In genomic region chr10:127076082-127076481, GRCm38 (mm10) we compare ENCODE assay signal across 9 mouse cellular contexts. TPM values are rescaled to one million over a fixed set of nuclear protein-coding genes. Genes with fewer than 3 reads are reported as not detected.
DNase-seq lines count a peak whose midpoint lies in the region; ATAC-seq and TF ChIP-seq lines count a peak whose summit lies in the region.
"Had no signal": no experiment of that assay in that cellular context is flagged by ENCODE, and none has a peak within 500 bp of the region (broad histone marks: within the 10 kb centered on the region; RNA-seq: fewer than 3 reads in every experiment).

No protein-coding gene starts in this region.

- H3K27ac ChIP-seq in heart, embryonic 16.5 days (ENCODE audit: low read length) = no peak overlapping the region
- H3K27ac ChIP-seq in spleen, adult 2 months (ENCODE audit: insufficient read depth, low read length) = peak overlapping the region; percentile 84; the same call in 1 of the 2 replicates

- H3K27me3 ChIP-seq in heart, embryonic 16.5 days (ENCODE audit: control insufficient read depth, insufficient read depth, low read length) = peaks cover 56% of the 10 kb centered on the region
- no peaks in the 10 kb centered on the region for H3K27me3 ChIP-seq in spleen, adult 2 months (ENCODE audit: control insufficient read depth, insufficient read depth, low read length)

- peaks cover 13% of the 10 kb centered on the region for H3K4me1 ChIP-seq in heart, embryonic 16.5 days (ENCODE audit: control insufficient read depth, insufficient read depth, low read length)
- peaks cover 4% of the 10 kb centered on the region for H3K4me1 ChIP-seq in spleen, adult 2 months (ENCODE audit: control insufficient read depth, insufficient read depth, insufficient read length)

- TF ChIP-seq CTCF in spleen, adult 2 months (IDR thresholded peaks at IDR 0.05; ENCODE audit: extremely low read depth, insufficient read depth, insufficient read length, insufficient replicate concordance) = no peak

- no peak for TF ChIP-seq POLR2A in spleen, adult 2 months (IDR thresholded peaks at IDR 0.05; ENCODE audit: low read depth, low read length)

- no peak overlapping the region for H3K4me3 ChIP-seq in heart, embryonic 16.5 days (ENCODE audit: low read length)
- peak overlapping the region; percentile 81; the same call in 1 of the 2 replicates for H3K4me3 ChIP-seq in spleen, adult 2 months (ENCODE audit: extremely low read depth, insufficient read depth, insufficient read length)

- WGBS in heart, embryonic 16.5 days = 23% methylated on average over 4 of the region's 4 CpGs
- 11% methylated on average over 4 of the region's 4 CpGs for WGBS in spleen, adult 2 months

- H3K9me3 ChIP-seq in heart, embryonic 16.5 days (replicated peaks; ENCODE audit: control insufficient read depth, low read length) = no peaks in the 10 kb centered on the region

- H3K4me2 ChIP-seq in heart, embryonic 16.5 days (ENCODE audit: low read depth, low read length) = peak overlapping the region; percentile 3; the same call in 1 of the 2 replicates
- H3K4me2 ChIP-seq: lung, embryonic 14.5 days had no signal

- no peak for DNase-seq in heart, postnatal 25 days (ENCODE audit: low spot score)
- peak; percentile 68 to 72 for DNase-seq in spleen, adult 2 months (ENCODE audit: low read depth in 1 of 2, low spot score in 2 of 2)
- DNase-seq in spleen, adult 12 weeks (ENCODE audit: low spot score) = no peak
- DNase-seq in thymus, postnatal 4 days = peak; percentile 74
- DNase-seq in testis, postnatal 10 days (ENCODE audit: low spot score) = no peak
- DNase-seq in cerebellum, postnatal 25 days = no peak
- DNase-seq: lung, embryonic 14.5 days had no signal

- ATAC-seq in heart, embryonic 16.5 days (replicated peaks; ENCODE audit: extremely low read depth, insufficient read depth, low FRiP score) = no peak
- ATAC-seq in megakaryocyte, adult 5-6 weeks (ENCODE audit: poor library complexity, severe bottlenecking) = peak; percentile 84

- H3K9ac ChIP-seq in heart, embryonic 16.5 days (ENCODE audit: low read length) = no peak overlapping the region
- H3K9ac ChIP-seq: lung, embryonic 14.5 days had no signal

- no peaks in the 10 kb centered on the region for H3K36me3 ChIP-seq in heart, embryonic 16.5 days (ENCODE audit: control insufficient read depth, insufficient read depth)
- peaks cover 13% of the 10 kb centered on the region for H3K36me3 ChIP-seq in spleen, adult 2 months (ENCODE audit: control insufficient read depth, insufficient read depth, low read length)

- intact Hi-C loops in heart, postnatal 25 days (cut with DNase I) = no loop called here

RNA-seq across cellular contexts. Expression of gene Agap2, which starts 1.0 kb away (rescaled TPM):
- 0.32 and 0.42 TPM in 2 replicates for polyA plus RNA-seq in heart, embryonic 16.5 days (2015; fragmentation: Nextera tagmentation; extraction: Ambion mirVana)
- total RNA-seq in heart, postnatal 25 days (2021) = 1 to 10 TPM; 5.9 to 7.3 TPM
- 45.6 and 60.9 TPM in 2 replicates for polyA plus RNA-seq in spleen, adult 2 months (2012; rRNA removed)
- 4.1 and 8.3 TPM in 2 replicates for total RNA-seq in megakaryocyte, adult 5-6 weeks (2015)
- total RNA-seq in megakaryocyte, adult 5-6 weeks (2017) = 32.5 and 35.4 TPM in 2 replicates

RNA-seq across cellular contexts. Expression of gene Tspan31, which starts 6.0 kb away (rescaled TPM):
- polyA plus RNA-seq in heart, embryonic 16.5 days (2015; fragmentation: Nextera tagmentation; extraction: Ambion mirVana) = 110 and 112 TPM in 2 replicates
- 10 to 100 TPM; 43.4 to 47.4 TPM for total RNA-seq in heart, postnatal 25 days (2021)
- 29.9 and 32.4 TPM in 2 replicates for polyA plus RNA-seq in spleen, adult 2 months (2012; rRNA removed)
- 70.0 and 82.5 TPM in 2 replicates for total RNA-seq in megakaryocyte, adult 5-6 weeks (2015)
- total RNA-seq in megakaryocyte, adult 5-6 weeks (2017) = 61.6 and 62.5 TPM in 2 replicates

RNA-seq across cellular contexts. Expression of gene Cdk4, which starts 12.7 kb away (rescaled TPM):
- polyA plus RNA-seq in heart, embryonic 16.5 days (2015; fragmentation: Nextera tagmentation; extraction: Ambion mirVana) = 834 and 885 TPM in 2 replicates
- 10 to 100 TPM; 76.1 to 83.3 TPM for total RNA-seq in heart, postnatal 25 days (2021)
- 106 and 140 TPM in 2 replicates for polyA plus RNA-seq in spleen, adult 2 months (2012; rRNA removed)
- total RNA-seq in megakaryocyte, adult 5-6 weeks (2015) = 276 and 285 TPM in 2 replicates
- total RNA-seq in megakaryocyte, adult 5-6 weeks (2017) = 174 and 258 TPM in 2 replicates

RNA-seq across cellular contexts. Expression of gene March9, which starts 16.1 kb away (rescaled TPM):
- polyA plus RNA-seq in heart, embryonic 16.5 days (2015; fragmentation: Nextera tagmentation; extraction: Ambion mirVana) = 0.12 and 0.32 TPM in 2 replicates
- total RNA-seq in heart, postnatal 25 days (2021) = 1 to 10 TPM; 2.3 to 2.5 TPM
- 3.1 and 4.1 TPM in 2 replicates for polyA plus RNA-seq in spleen, adult 2 months (2012; rRNA removed)
- 0.04 TPM in 1 of 2 replicates, not detected in the other for total RNA-seq in megakaryocyte, adult 5-6 weeks (2015)
- total RNA-seq in megakaryocyte, adult 5-6 weeks (2017) = 0.22 and 0.37 TPM in 2 replicates

RNA-seq across cellular contexts. Expression of gene Cyp27b1, which starts 28.0 kb away (rescaled TPM):
- 0.08 and 0.14 TPM in 2 replicates for polyA plus RNA-seq in heart, embryonic 16.5 days (2015; fragmentation: Nextera tagmentation; extraction: Ambion mirVana)
- total RNA-seq in heart, postnatal 25 days (2021) = under 1 TPM in 1 of 2 experiments, not detected in 1; 0.14 TPM
- polyA plus RNA-seq in spleen, adult 2 months (2012; rRNA removed) = 0.20 and 0.26 TPM in 2 replicates
- total RNA-seq in megakaryocyte, adult 5-6 weeks (2015) = not detected in 2 replicates
- not detected in 2 replicates for total RNA-seq in megakaryocyte, adult 5-6 weeks (2017)
- polyA plus RNA-seq: lung, embryonic 14.5 days had no signal

Comparison
In these comparisons a context has a peak if more than half of its experiments do, and no peak if none do; other contexts are left out.
1. DNase-seq: peak in spleen, adult 2 months (2 of 2) and thymus, postnatal 4 days (single experiment); none in heart, postnatal 25 days (single experiment), spleen, adult 12 weeks (single experiment), testis, postnatal 10 days (single experiment) and cerebellum, postnatal 25 days (0 of 2).